Mouse (Mus musculus): ENCODE results near the gene Nuak2.

DNA sequence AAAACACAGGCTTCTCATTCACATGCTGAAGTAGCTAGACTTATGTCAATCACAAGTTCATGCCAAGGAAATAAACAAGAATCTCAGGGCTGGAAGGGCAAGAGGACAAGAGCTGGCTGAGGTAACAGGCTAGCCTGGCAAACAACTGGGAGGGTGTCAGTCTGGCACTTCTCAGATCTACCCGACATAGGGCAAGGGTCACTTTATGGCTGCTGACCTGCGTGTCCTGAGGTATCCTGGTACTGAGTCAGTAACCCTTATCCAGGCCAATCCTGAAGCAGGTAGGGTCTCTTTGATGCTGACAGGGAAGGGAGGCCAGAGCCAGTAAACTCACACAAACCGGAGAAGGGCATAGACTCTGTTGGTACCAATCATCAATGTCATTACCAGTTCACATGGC lies 12.6 kb downstream of the Nuak2 start:
- TF ChIP-seq CTCF (IDR thresholded peaks at IDR 0.05; ENCODE audit: control insufficient read depth, insufficient read depth, insufficient replicate concordance, low read depth, low read length) (no peak), POLR2A (IDR thresholded peaks at IDR 0.05; ENCODE audit: control insufficient read depth, low read depth, low read length) (no peak)

All from testis, adult 2 months (tissue).